Mouse (Mus musculus) testis, adult 2 months (tissue): Measurements from ENCODE around the gene Cep57l1.

Experiments used
- CTCF ChIP-seq: fragments of 200-500 bp; IDR thresholded peaks from 2 replicates; pipeline ENCODE4 v1.5.1; 2012; ENCODE audit warnings: low read depth, mild to moderate bottlenecking, inconsistent platforms, low read length, moderate library complexity; ENCODE audit not compliant: control insufficient read depth, insufficient read depth, insufficient replicate concordance
- POLR2A ChIP-seq: fragments of 200-500 bp; IDR thresholded peaks from 2 replicates; pipeline ENCODE4 v1.6.1; 2012; ENCODE audit warnings: low read depth, mild to moderate bottlenecking, inconsistent platforms, low read length, moderate library complexity; ENCODE audit not compliant: control insufficient read depth

GRCm38 (mm10) chr10:41765586-41765985 is 44.1 kb downstream of the Cep57l1 start:
- TF ChIP-seq POLR2A (no peak), CTCF (no peak)
